Mouse (Mus musculus) hindbrain, embryonic 10.5 days (tissue): Measurements from ENCODE around the gene Cdc14a. TPM values are rescaled to one million over a fixed set of nuclear protein-coding genes. Genes with fewer than 3 reads are reported as not detected.

Source experiments
- DNase-seq: peaks from one replicate; pipeline ENCODE4 v3.0.0-alpha.2; 2017; ENCODE audit warnings: low spot score
- H3K27ac ChIP-seq: fragments of 300-500 bp; sonication (generic); 2 replicates; pipeline ENCODE4 v1.5.1; 2016; ENCODE audit warnings: mild to moderate bottlenecking, moderate library complexity
- H3K27me3 ChIP-seq: fragments of 300-500 bp; sonication (generic); 2 replicates; pipeline ENCODE4 v1.6.1; 2016; ENCODE audit warnings: mild to moderate bottlenecking; ENCODE audit not compliant: poor library complexity, insufficient read depth, severe bottlenecking
- H3K36me3 ChIP-seq: fragments of 300-500 bp; sonication (generic); 2 replicates; pipeline ENCODE4 v1.6.1; 2016; ENCODE audit warnings: mild to moderate bottlenecking, moderate library complexity
- H3K4me1 ChIP-seq: fragments of 300-500 bp; sonication (generic); replicated peaks from 2 replicates; pipeline ENCODE4 v1.6.1; 2016; ENCODE audit warnings: mild to moderate bottlenecking
- H3K4me3 ChIP-seq: fragments of 300-500 bp; sonication (generic); 2 replicates; pipeline ENCODE4 v1.5.1; 2016; ENCODE audit warnings: mild to moderate bottlenecking, moderate library complexity
- H3K9me3 ChIP-seq: fragments of 300-500 bp; sonication (generic); 2 replicates; pipeline ENCODE4 v1.6.1; 2016; ENCODE audit warnings: mild to moderate bottlenecking, moderate library complexity
- WGBS: fragments of 180-500 bp; shearing (Covaris S2); methylation state at CpG from one replicate; pipeline ENCODE4 v1.1.7; 2016; 5-methylcytosine and 5-hydroxymethylcytosine counted together
- polyA plus RNA-seq: library from polyadenylated mRNA; unstranded; fragments of >200 nt; fragmentation: Nextera tagmentation; extraction: Ambion mirVana; gene quantifications from 2 replicates; pipeline ENCODE4 v1.2.1, GENCODE M21; 2016

Gene Cdc14a
- polyA plus RNA-seq, 1 experiment from 2014 or later: 14.4 TPM

DNA sequence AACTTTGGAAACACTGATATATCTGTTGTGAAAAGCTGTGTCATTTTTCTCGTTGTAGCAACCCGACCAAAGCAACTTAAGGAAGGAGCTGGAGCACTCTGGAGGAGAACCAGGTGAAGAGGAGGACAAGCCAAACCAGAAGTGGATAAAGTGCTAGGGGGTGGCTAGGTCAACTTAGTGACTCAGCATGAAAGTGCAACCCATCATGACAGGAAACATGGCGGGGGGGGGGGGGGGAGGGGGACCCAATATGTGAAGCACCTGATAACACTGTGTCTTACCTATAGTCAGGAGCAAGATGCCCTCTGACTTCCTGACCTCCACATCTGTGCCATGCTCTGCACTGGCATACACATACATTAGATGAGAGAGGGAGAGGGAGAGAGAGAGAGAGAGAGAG lies 10.9 kb upstream of the Cdc14a start:
- no peak for DNase-seq
- H3K27me3 ChIP-seq: no peaks in the 10 kb centered on the region
- H3K9me3 ChIP-seq: no peaks in the 10 kb centered on the region
- 86% methylated on average over 2 of the region's 3 CpGs for WGBS
- no peak overlapping the region for H3K27ac ChIP-seq
- no peaks in the 10 kb centered on the region for H3K36me3 ChIP-seq
- H3K4me1 ChIP-seq: no peaks in the 10 kb centered on the region
- H3K4me3 ChIP-seq: no peak overlapping the region

DNA sequence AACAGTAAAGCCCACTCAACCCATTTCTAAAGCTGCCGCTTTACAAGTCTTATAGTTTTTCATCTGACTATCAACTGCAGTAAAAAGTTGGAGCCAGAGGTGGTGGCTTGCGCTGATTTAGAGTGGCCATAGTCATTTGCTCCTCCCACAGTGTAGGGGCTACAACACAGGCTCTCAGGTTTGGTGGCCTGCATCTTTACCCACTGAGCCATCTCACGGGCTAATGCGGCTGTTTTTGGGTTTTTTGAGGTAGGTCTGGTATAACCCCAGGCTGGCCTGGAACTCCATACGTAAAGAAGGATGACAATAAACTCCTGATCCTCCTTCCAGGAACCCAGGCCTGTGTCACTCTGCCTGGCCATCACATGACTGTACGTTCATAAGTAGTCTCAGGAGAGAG lies 2.1 kb upstream of the Cdc14a start:
- Histone ChIP-seq H3K27me3 (no peaks in the 10 kb centered on the region), H3K36me3 (no peaks in the 10 kb centered on the region), H3K4me3 (no peak overlapping the region), H3K9me3 (no peaks in the 10 kb centered on the region), H3K4me1 (peaks cover 20% of the 10 kb centered on the region), H3K27ac (no peak overlapping the region)
- 94% methylated on average over 6 of the region's 6 CpGs for WGBS
- DNase-seq: no peak

DNA sequence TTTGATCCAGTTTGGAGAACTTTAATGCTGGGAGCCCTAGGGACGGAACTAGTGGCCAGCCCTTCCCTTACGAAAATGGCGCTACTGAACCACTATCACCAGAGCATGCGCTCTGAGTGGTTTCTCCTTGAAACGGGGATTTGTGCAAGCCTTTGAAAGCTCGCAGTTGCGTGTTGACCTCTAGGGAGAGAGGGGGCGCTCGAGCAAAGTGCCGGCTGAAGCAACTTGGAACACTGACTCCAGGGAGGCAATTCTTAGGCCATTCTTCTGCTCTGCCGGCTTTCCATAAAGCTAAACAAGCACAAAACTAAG lies 1.1 kb upstream of the Cdc14a start:
- Histone ChIP-seq H3K27me3 (no peaks in the 10 kb centered on the region), H3K4me3 (peak overlapping the region; percentile 98), H3K4me1 (peaks cover 30% of the 10 kb centered on the region), H3K9me3 (no peaks in the 10 kb centered on the region), H3K36me3 (peaks cover 8% of the 10 kb centered on the region), H3K27ac (peak overlapping the region; percentile 98)
- WGBS: under 1% methylated on average over 11 of the region's 11 CpGs
- peak; percentile 89 for DNase-seq

DNA sequence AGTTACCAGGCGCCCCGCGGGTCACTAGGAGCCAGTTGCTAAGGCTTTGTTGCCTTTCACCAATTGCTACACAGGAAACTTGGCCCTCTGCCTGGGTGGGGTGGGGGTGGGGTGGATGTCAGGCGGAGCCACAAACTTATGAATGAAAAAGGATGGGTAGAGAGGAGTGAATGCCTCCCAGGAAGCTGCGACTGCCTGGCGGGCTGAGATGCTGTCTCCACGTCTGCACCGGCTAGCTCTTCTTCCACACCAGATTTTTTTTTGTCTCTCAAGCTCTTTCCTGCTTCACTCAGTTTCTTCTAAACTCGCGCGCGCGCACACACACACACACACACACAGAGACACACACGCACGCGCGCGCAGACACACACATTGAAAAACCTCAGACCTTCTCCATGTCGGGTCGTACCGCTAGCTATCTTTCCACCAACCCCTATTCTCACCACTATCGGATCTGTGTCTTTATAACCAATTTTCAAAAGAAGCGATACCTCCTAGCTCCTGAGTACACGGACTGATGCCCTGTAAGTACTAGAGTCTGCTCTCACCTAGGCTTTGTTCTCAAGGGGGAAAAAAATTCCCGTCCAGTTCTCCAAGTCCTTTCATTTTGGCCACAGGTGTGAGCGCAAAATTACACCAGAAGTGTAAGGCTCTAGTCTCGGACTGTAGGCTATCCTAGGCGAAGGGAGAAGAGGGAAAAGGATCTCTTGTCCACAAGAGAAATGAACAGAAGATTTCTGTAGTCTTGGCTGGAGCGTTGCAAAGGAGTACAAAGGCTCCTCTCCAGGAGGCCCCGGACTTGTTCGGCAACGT lies 534 bp upstream of the Cdc14a start:
- 0% methylated on average over 32 of the region's 32 CpGs for WGBS
- Histone ChIP-seq H3K27ac (peak overlapping the region; percentile 98), H3K4me1 (peaks cover 33% of the 10 kb centered on the region), H3K9me3 (no peaks in the 10 kb centered on the region), H3K27me3 (no peaks in the 10 kb centered on the region), H3K4me3 (peak overlapping the region; percentile 98), H3K36me3 (peaks cover 13% of the 10 kb centered on the region)
- DNase-seq: no peak

DNA sequence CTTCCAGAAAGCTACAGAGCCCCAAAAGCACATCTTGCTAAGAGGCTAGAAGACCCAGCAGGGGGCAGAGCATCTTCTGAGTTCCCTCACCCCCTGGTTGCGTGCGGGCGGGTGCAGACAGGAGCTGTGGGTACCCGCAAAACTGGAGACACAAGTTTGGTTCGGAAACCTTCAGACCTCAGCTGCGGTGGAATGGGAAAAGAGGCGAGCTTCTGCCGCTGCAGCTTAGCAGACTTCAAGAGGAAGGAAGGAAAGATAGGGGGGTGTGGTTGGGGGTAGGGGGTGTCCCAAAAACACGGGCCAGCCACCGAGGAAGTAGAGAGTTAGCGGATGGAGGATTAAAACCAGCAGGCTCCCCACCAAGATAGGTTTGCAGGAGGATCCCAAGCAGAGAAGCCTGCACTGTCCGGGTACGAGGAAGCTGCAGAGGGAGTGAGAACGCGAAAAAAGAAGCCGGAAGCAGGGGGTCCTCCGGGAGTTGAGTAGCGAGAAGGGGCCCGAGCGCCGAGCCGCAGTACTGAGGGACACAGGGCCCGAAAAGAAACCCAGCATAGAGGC lies 958 bp downstream of the Cdc14a start:
- Histone ChIP-seq H3K9me3 (no peaks in the 10 kb centered on the region), H3K36me3 (peaks cover 28% of the 10 kb centered on the region), H3K27ac (peak overlapping the region; percentile 98), H3K4me3 (peak overlapping the region; percentile 98), H3K27me3 (no peaks in the 10 kb centered on the region), H3K4me1 (peaks cover 33% of the 10 kb centered on the region)
- WGBS: under 1% methylated on average over 23 of the region's 23 CpGs
- peak; percentile 70 for DNase-seq

DNA sequence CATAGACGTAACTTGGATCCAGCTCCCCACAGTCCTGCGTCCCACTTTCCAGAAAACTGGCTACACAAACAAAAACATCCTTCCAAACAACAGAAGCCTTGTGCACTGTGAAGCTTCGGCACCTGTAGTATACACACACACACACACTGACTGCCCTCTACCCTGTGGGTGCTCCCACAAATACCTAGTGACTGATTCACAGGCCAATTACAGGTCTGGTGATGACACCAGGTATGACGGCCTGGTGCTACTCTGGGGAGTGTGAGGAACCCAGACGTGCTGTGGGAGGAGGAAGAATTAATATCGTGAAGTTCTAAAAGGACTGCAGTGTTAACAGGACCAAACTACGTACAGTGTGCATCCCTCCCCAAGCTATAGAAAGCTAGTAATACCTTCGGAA lies 1.8 kb downstream of the Cdc14a start:
- no peaks in the 10 kb centered on the region for H3K9me3 ChIP-seq
- WGBS: 44% methylated on average over 8 of the region's 8 CpGs
- H3K36me3 ChIP-seq: peaks cover 36% of the 10 kb centered on the region
- peak overlapping the region; percentile 98 for H3K4me3 ChIP-seq
- H3K27ac ChIP-seq: peak overlapping the region; percentile 98
- no peaks in the 10 kb centered on the region for H3K27me3 ChIP-seq
- H3K4me1 ChIP-seq: peaks cover 33% of the 10 kb centered on the region
- no peak for DNase-seq

DNA sequence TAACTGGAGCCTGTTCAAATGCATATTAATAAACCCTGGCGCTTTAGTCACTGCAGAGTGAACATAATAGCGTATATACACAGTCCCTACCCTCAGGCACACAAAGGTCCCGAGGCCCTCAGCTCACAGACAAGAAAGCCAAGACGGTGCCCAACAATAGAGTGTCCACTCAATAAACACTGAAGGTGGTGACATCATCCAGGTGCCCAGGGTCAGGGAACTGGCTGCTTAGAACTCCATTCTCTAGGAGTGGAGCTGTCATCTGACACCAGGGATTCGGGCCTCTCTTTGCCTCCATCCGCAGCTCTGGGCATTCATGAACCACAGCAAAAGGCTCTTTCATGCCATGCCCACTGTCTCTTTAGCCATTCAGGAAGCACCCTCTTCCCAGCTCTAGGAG lies 2.7 kb downstream of the Cdc14a start:
- Histone ChIP-seq H3K4me3 (peak overlapping the region; percentile 98), H3K27ac (peak overlapping the region; percentile 98)
- peak; percentile 27 for DNase-seq

DNA sequence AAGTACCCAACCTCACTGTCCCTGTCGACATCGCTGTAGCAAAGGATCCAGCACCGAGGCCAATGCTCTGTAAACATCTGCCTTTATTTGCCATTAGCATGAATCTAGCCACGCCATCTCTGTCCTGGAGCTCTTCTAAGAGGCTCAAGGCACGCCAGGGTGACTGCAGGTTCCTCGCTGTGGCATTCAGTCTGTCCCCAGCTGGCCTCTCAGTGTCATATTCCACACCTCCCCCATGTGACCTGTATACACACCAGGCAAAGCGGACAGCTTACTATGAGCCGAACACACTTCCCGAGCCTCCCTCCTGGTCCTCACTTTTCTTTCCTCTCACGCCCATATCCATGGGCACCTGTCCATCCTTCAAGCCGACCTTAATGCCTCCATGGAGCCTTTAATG lies 4.0 kb downstream of the Cdc14a start:
- DNase-seq: no peak
- Histone ChIP-seq H3K36me3 (peaks cover 58% of the 10 kb centered on the region), H3K4me3 (no peak overlapping the region), H3K27me3 (no peaks in the 10 kb centered on the region), H3K9me3 (no peaks in the 10 kb centered on the region), H3K4me1 (peaks cover 33% of the 10 kb centered on the region), H3K27ac (no peak overlapping the region)
- WGBS: 87% methylated on average over 11 of the region's 11 CpGs

More for the DNA sequence above, 2.7 kb downstream of the Cdc14a start:
- Histone ChIP-seq H3K9me3 (no peaks in the 10 kb centered on the region), H3K27me3 (no peaks in the 10 kb centered on the region), H3K36me3 (peaks cover 45% of the 10 kb centered on the region), H3K4me1 (peaks cover 33% of the 10 kb centered on the region)
- WGBS: 33% methylated on average over 6 of the region's 6 CpGs

DNA sequence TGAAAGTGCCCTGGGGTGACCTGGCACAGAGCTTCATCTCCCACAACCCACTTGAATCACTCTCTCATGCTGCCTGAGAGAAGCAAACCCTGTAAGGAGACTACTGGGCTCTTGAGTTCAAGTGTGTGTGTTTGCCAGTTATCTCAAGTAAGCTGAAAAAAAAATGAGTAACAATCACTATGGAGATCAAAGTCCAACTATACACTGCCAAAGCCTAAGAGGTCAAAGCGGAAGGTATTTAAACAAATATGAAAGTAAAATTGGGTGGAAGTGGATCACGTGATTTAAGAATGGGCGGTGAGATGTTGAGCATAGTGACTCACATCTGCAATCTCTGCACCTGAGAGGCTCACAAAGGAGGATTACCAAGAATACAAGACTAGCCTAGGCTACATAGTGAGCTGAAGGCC lies 9.4 kb downstream of the Cdc14a start:
- H3K4me3 ChIP-seq: no peak overlapping the region
- 0 out of 2 replicates have a peak, but pooled peaks cover 5% of the 10 kb centered on the region for H3K4me1 ChIP-seq
- no peaks in the 10 kb centered on the region for H3K9me3 ChIP-seq
- no peaks in the 10 kb centered on the region for H3K27me3 ChIP-seq
- DNase-seq: no peak
- 91% methylated on average over 3 of the region's 3 CpGs for WGBS
- no peak overlapping the region for H3K27ac ChIP-seq
- peaks cover 86% of the 10 kb centered on the region for H3K36me3 ChIP-seq

DNA sequence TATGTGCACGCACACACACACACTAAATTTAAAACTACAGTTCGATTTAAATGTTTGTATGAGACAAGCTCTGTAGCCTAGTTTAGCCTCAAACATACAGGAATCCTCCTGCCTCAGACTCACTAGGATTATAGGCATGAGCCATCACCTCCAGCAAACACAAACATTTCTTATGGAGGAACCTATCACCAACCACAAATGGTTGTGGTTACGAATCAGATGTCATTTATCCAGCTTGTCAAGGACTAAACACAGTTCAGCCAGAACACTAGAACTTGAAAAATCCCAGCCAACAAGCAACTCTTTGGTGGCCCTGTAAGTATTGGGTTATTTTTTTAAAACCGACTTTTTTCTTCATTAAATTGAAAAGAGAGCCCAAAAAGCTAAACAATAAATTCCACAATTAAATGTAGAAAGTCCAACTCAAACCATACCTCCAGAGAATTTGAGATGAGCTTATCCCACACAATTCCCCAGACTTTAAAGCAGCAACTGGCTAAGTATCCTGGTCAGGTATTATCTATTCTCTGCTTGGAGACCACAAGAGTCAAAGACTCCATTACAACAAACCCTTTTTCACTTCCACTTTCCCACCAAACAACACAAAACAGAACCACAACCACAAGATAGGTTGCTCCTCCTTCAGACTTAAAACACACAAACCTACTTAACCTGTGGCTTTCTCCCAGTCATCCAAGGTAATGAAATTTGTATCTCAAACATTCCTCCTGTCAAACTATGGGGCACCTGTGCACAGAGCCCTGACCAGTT lies 10.7 kb downstream of the Cdc14a start:
- Histone ChIP-seq H3K4me1 (0 out of 2 replicates have a peak, but pooled peaks cover 5% of the 10 kb centered on the region), H3K27ac (no peak overlapping the region), H3K4me3 (no peak overlapping the region), H3K9me3 (no peaks in the 10 kb centered on the region), H3K36me3 (peaks cover 86% of the 10 kb centered on the region), H3K27me3 (no peaks in the 10 kb centered on the region)
- 90% methylated on average over 4 of the region's 4 CpGs for WGBS
- DNase-seq: no peak

DNA sequence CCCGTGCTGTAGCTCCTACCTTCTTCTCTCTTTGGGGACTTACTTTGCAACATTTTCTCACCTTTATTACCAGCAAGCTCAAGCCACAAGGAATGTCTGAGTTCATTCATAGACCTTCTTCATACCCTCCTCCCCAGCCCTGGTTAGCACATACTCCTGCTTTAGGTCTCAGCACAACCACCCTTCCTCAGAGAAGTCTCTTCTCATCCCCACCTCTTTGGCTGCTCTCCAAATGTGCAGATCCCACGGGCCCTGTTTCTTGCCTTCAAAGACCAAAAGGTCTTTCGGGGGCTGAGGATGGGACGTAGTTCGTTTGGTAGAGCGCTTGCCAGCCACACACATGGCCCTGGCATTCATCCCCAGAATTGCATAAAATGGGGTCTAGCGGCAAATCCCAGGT lies 13.8 kb downstream of the Cdc14a start:
- H3K4me1 ChIP-seq: 0 out of 2 replicates have a peak, but pooled peaks cover 5% of the 10 kb centered on the region
- H3K4me3 ChIP-seq: no peak overlapping the region
- H3K27me3 ChIP-seq: no peaks in the 10 kb centered on the region
- peaks cover 63% of the 10 kb centered on the region for H3K36me3 ChIP-seq
- H3K9me3 ChIP-seq: no peaks in the 10 kb centered on the region
- no peak for DNase-seq
- no peak overlapping the region for H3K27ac ChIP-seq
- WGBS: 74% methylated on average over 7 of the region's 7 CpGs

DNA sequence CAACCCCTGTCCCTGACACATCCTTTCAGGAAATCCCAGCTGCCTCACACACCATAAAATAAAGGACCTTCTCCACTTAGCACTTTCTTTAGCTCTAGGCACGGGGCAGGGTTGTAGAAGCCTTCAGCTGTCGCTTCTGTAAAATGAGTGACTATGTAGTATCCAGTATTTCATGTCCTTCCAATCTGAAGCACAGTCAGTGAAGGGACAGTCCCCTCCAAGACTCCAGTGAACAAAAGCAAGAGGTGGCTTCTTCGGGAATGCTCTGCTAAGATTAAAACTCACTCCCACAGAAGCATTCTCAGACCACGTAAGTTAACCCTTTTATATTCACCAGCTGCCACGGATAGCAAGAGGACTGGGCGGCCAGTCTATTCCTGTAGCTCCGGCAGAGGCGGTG lies 14.3 kb downstream of the Cdc14a start:
- Histone ChIP-seq H3K27me3 (no peaks in the 10 kb centered on the region), H3K36me3 (peaks cover 63% of the 10 kb centered on the region), H3K4me3 (no peak overlapping the region), H3K27ac (no peak overlapping the region), H3K4me1 (0 out of 2 replicates have a peak, but pooled peaks cover 5% of the 10 kb centered on the region), H3K9me3 (no peaks in the 10 kb centered on the region)
- no peak for DNase-seq
- WGBS: 76% methylated on average over 8 of the region's 8 CpGs

DNA sequence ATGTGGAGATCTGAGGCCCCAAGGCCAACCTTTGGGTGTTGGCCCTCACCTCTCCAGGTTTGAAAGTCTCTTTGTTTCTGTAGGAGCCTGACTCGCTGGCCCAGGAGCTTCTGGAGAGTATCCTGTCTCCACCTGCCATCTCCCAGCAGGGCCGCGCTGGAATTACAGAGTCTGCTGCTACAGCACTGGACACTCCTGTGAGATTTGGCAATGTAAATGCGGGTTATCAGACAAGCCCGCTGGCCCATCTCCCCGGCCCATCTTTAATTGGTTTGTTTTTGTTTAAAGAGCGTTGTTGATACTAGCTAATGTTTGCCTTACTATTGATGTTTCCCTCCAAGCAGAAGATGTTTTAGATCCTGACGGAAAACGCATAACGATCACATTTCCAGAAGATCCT lies 15.0 kb downstream of the Cdc14a start:
- WGBS: 91% methylated on average over 10 of the region's 10 CpGs
- H3K4me3 ChIP-seq: no peak overlapping the region

More for the DNA sequence above, 15.0 kb downstream of the Cdc14a start:
- no peak for DNase-seq
- Histone ChIP-seq H3K4me1 (0 out of 2 replicates have a peak, but pooled peaks cover 5% of the 10 kb centered on the region), H3K27ac (no peak overlapping the region), H3K36me3 (peaks cover 63% of the 10 kb centered on the region), H3K9me3 (no peaks in the 10 kb centered on the region), H3K27me3 (no peaks in the 10 kb centered on the region)
